Mouse (Mus musculus): Measurements from ENCODE around the gene Epn2. TPM values are rescaled to one million over a fixed set of nuclear protein-coding genes. Genes with fewer than 3 reads are reported as not detected.

Gene Epn2
- 29.4 and 30.4 TPM in 2 replicates for polyA plus RNA-seq (2015; fragmentation: Nextera tagmentation; extraction: Ambion mirVana)

GRCm38 (mm10) chr11:61578983-61579877 lies at the start of gene Epn2:
Epn2 (minus strand) TSS chr11:61579687.
- no peaks in the 10 kb centered on the region for H3K36me3 ChIP-seq
- peaks cover 15% of the 10 kb centered on the region; the same call in 1 of the 2 replicates for H3K4me1 ChIP-seq
- H3K4me3 ChIP-seq = peak within 1 kb of the TSS; percentile 94
- H3K4me2 ChIP-seq = peak within 1 kb of the TSS; percentile 86
- peak; percentile 91 for ATAC-seq (ENCODE audit: insufficient number of reproducible peaks, low FRiP score, low TSS enrichment, low read depth)
- H3K9me3 ChIP-seq = no peaks in the 10 kb centered on the region
- peak within 1 kb of the TSS; percentile 91 for H3K27ac ChIP-seq
- H3K9ac ChIP-seq = peak within 1 kb of the TSS; percentile 93
- under 1% methylated on average over 86 of the region's 93 CpGs for WGBS
- no peaks in the 10 kb centered on the region for H3K27me3 ChIP-seq

GRCm38 (mm10) chr11:61626509-61626908 lies 47.0 kb upstream of the Epn2 start:
- no peak for ATAC-seq (ENCODE audit: insufficient number of reproducible peaks, low FRiP score, low TSS enrichment, low read depth)
- no peak overlapping the region for H3K9ac ChIP-seq
- no peaks in the 10 kb centered on the region for H3K27me3 ChIP-seq
- no peak overlapping the region for H3K4me3 ChIP-seq
- no peaks in the 10 kb centered on the region for H3K36me3 ChIP-seq
- H3K4me2 ChIP-seq = no peak overlapping the region
- H3K27ac ChIP-seq = no peak overlapping the region
- no peaks in the 10 kb centered on the region for H3K4me1 ChIP-seq
- 100% methylated on average over 1 of the region's 1 CpGs for WGBS
- no peaks in the 10 kb centered on the region for H3K9me3 ChIP-seq

GRCm38 (mm10) chr11:61625136-61625535 lies 45.6 kb upstream of the Epn2 start:
- Histone ChIP-seq H3K27ac (no peak overlapping the region), H3K27me3 (no peaks in the 10 kb centered on the region), H3K36me3 (no peaks in the 10 kb centered on the region), H3K4me1 (peaks cover 4% of the 10 kb centered on the region), H3K4me2 (no peak overlapping the region), H3K9me3 (no peaks in the 10 kb centered on the region), H3K4me3 (no peak overlapping the region), H3K9ac (no peak overlapping the region)
- ATAC-seq (ENCODE audit: insufficient number of reproducible peaks, low FRiP score, low TSS enrichment, low read depth) = no peak
- WGBS = 69% methylated on average over 7 of the region's 7 CpGs

- H3K27me3 ChIP-seq = no peaks in the 10 kb centered on the region
- peak overlapping the region; percentile 64 for H3K4me2 ChIP-seq
- peak overlapping the region; percentile 79; the same call in 1 of the 2 replicates for H3K27ac ChIP-seq
- no peaks in the 10 kb centered on the region for H3K9me3 ChIP-seq
- no peaks in the 10 kb centered on the region for H3K36me3 ChIP-seq
- peaks cover 32% of the 10 kb centered on the region for H3K4me1 ChIP-seq
- WGBS = 57% methylated on average over 8 of the region's 8 CpGs
- H3K4me3 ChIP-seq = peak overlapping the region; percentile 40
- ATAC-seq (ENCODE audit: insufficient number of reproducible peaks, low FRiP score, low TSS enrichment, low read depth) = no peak
- peak overlapping the region; percentile 48; the same call in 1 of the 2 replicates for H3K9ac ChIP-seq
These were observed 41.3 kb upstream of the Epn2 start for GRCm38 (mm10) chr11:61620762-61621161.

- Histone ChIP-seq H3K27ac (peak overlapping the region; percentile 79), H3K27me3 (no peaks in the 10 kb centered on the region), H3K4me3 (peak overlapping the region; percentile 40), H3K4me2 (peak overlapping the region; percentile 64), H3K9me3 (no peaks in the 10 kb centered on the region), H3K36me3 (no peaks in the 10 kb centered on the region), H3K9ac (peak overlapping the region; percentile 48), H3K4me1 (peaks cover 35% of the 10 kb centered on the region)
- peak; percentile 56 for ATAC-seq (ENCODE audit: insufficient number of reproducible peaks, low FRiP score, low TSS enrichment, low read depth)
- WGBS = 0% methylated on average over 17 of the region's 17 CpGs
These were observed 40.8 kb upstream of the Epn2 start for GRCm38 (mm10) chr11:61620254-61620670.

GRCm38 (mm10) chr11:61619791-61620241 lies 40.3 kb upstream of the Epn2 start:
- Histone ChIP-seq H3K36me3 (no peaks in the 10 kb centered on the region), H3K27ac (peak overlapping the region; percentile 79), H3K9me3 (no peaks in the 10 kb centered on the region), H3K27me3 (no peaks in the 10 kb centered on the region), H3K4me2 (peak overlapping the region; percentile 64), H3K9ac (peak overlapping the region; percentile 48; the same call in 1 of the 2 replicates), H3K4me1 (peaks cover 35% of the 10 kb centered on the region), H3K4me3 (peak overlapping the region; percentile 40)
- peak; percentile 60; the same call in 1 of the 2 replicates for ATAC-seq (ENCODE audit: insufficient number of reproducible peaks, low FRiP score, low TSS enrichment, low read depth)
- 2% methylated on average over 17 of the region's 17 CpGs for WGBS

GRCm38 (mm10) chr11:61619356-61619755 lies 39.9 kb upstream of the Epn2 start:
- Histone ChIP-seq H3K27ac (0 out of 2 replicates have a peak overlapping the region, but pooled peaks have one; percentile 79), H3K9ac (0 out of 2 replicates have a peak overlapping the region, but pooled peaks have one; percentile 10), H3K36me3 (no peaks in the 10 kb centered on the region), H3K27me3 (no peaks in the 10 kb centered on the region), H3K4me1 (peaks cover 35% of the 10 kb centered on the region), H3K4me3 (peak overlapping the region; percentile 40), H3K4me2 (peak overlapping the region; percentile 64), H3K9me3 (no peaks in the 10 kb centered on the region)
- WGBS = 17% methylated on average over 6 of the region's 6 CpGs
- no peak for ATAC-seq (ENCODE audit: insufficient number of reproducible peaks, low FRiP score, low TSS enrichment, low read depth)

GRCm38 (mm10) chr11:61618571-61618970 lies 39.1 kb upstream of the Epn2 start:
- H3K4me3 ChIP-seq = no peak overlapping the region
- no peaks in the 10 kb centered on the region for H3K9me3 ChIP-seq
- peaks cover 35% of the 10 kb centered on the region for H3K4me1 ChIP-seq
- WGBS = 82% methylated on average over 7 of the region's 8 CpGs
- ATAC-seq (ENCODE audit: insufficient number of reproducible peaks, low FRiP score, low TSS enrichment, low read depth) = no peak
- H3K36me3 ChIP-seq = no peaks in the 10 kb centered on the region
- H3K27me3 ChIP-seq = no peaks in the 10 kb centered on the region
- H3K9ac ChIP-seq = no peak overlapping the region
- H3K4me2 ChIP-seq = no peak overlapping the region
- no peak overlapping the region for H3K27ac ChIP-seq

GRCm38 (mm10) chr11:61618131-61618530 lies 38.6 kb upstream of the Epn2 start:
- no peaks in the 10 kb centered on the region for H3K27me3 ChIP-seq
- peaks cover 35% of the 10 kb centered on the region for H3K4me1 ChIP-seq
- no peaks in the 10 kb centered on the region for H3K9me3 ChIP-seq
- no peak overlapping the region for H3K9ac ChIP-seq
- H3K27ac ChIP-seq = no peak overlapping the region
- no peaks in the 10 kb centered on the region for H3K36me3 ChIP-seq
- ATAC-seq (ENCODE audit: insufficient number of reproducible peaks, low FRiP score, low TSS enrichment, low read depth) = no peak
- H3K4me2 ChIP-seq = no peak overlapping the region
- H3K4me3 ChIP-seq = no peak overlapping the region
- 78% methylated on average over 8 of the region's 8 CpGs for WGBS

- H3K9me3 ChIP-seq = no peaks in the 10 kb centered on the region
- H3K9ac ChIP-seq = no peak overlapping the region
- H3K36me3 ChIP-seq = no peaks in the 10 kb centered on the region
- peaks cover 35% of the 10 kb centered on the region for H3K4me1 ChIP-seq
- no peak overlapping the region for H3K27ac ChIP-seq
- no peak overlapping the region for H3K4me3 ChIP-seq
- 70% methylated on average over 7 of the region's 7 CpGs for WGBS
- H3K4me2 ChIP-seq = no peak overlapping the region
- no peak for ATAC-seq (ENCODE audit: insufficient number of reproducible peaks, low FRiP score, low TSS enrichment, low read depth)
- no peaks in the 10 kb centered on the region for H3K27me3 ChIP-seq
These were observed 37.9 kb upstream of the Epn2 start for GRCm38 (mm10) chr11:61617293-61617975.

- Histone ChIP-seq H3K27me3 (no peaks in the 10 kb centered on the region), H3K4me3 (no peak overlapping the region), H3K36me3 (no peaks in the 10 kb centered on the region), H3K4me2 (no peak overlapping the region), H3K9ac (no peak overlapping the region), H3K27ac (peak overlapping the region; percentile 75), H3K4me1 (peaks cover 35% of the 10 kb centered on the region), H3K9me3 (no peaks in the 10 kb centered on the region)
- WGBS = 65% methylated on average over 9 of the region's 9 CpGs
- ATAC-seq (ENCODE audit: insufficient number of reproducible peaks, low FRiP score, low TSS enrichment, low read depth) = no peak
These were observed 37.2 kb upstream of the Epn2 start for GRCm38 (mm10) chr11:61616523-61617292.

All from limb, embryonic 15.5 days (tissue).